ENCODE assay signal across 8 mouse cellular contexts in the genomic region with DNA sequence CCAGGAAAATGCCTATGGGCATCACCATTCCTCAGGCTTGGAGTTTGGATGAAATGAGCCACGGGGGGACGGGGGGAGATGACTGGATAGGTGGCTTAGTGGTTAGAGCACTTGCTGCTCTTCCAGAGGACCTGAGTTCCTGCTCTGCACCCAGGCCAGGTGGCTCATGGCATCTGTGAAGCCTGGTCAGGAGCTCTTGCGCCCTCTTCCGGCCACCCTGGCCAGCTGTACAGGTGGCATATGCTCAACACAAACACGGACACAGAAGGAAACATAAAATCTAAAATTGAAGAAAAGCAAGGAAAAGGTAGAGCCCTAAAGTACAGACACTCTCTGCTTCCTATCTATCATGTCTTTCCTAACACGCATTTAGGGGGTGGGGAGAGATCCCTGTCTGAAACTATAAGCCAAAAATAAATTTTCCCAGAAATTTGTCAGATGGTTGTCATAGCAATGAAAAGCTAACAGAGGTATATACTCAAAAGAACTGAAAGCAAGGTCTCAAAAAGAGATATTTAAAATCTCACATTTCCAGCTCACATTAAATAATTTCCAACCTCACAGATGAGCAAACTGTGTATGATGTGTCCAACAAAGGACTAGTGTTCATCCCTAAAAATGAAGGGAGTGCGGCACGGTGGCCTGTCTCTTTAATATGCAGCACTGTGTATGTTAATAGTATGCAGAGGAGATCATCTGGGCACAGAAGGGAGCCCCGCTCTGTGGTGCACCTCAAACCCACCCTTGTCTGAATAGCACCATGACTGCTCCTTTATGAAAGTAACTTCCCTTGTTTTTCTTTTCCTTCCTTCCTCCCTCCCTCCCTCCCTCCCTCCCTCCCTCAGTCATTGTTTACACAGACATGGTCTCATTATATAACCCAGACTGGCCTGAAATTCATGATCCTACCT.
DNase-seq lines count a peak whose midpoint lies in the region; ATAC-seq lines count a peak whose summit lies in the region.

No protein-coding gene starts in this region.

- H3K4me2 ChIP-seq in liver, embryonic 11.5 days = no peak overlapping the region
- no peak overlapping the region for H3K4me2 ChIP-seq in neural tube, embryonic 15.5 days

- H3K9ac ChIP-seq in liver, embryonic 11.5 days (ENCODE audit: low read depth, low read length) = no peak overlapping the region
- H3K9ac ChIP-seq in neural tube, embryonic 15.5 days (replicated peaks) = no peak overlapping the region

- H3K4me1 ChIP-seq in liver, embryonic 11.5 days (replicated peaks; ENCODE audit: control insufficient read depth, insufficient read depth, low read length) = peaks cover 20% of the 10 kb centered on the region
- H3K4me1 ChIP-seq in neural tube, embryonic 15.5 days = peaks cover 22% of the 10 kb centered on the region

- H3K9me3 ChIP-seq in liver, embryonic 11.5 days (ENCODE audit: control insufficient read depth, low read length) = no peaks in the 10 kb centered on the region
- no peaks in the 10 kb centered on the region for H3K9me3 ChIP-seq in neural tube, embryonic 15.5 days (replicated peaks)

- DNase-seq in cerebellum, adult 11-12 months = peak; percentile 59
- DNase-seq in cerebellum, postnatal 4 days (ENCODE audit: low spot score in 2 of 2) = no peak
- peak; percentile 27 for DNase-seq in liver
- no peak for DNase-seq in liver, embryonic 11.5 days (ENCODE audit: low spot score)
- DNase-seq in brain, adult 2 months (ENCODE audit: low read depth, low spot score) = peak; percentile 71
- DNase-seq in urinary bladder, adult 2 months (ENCODE audit: low spot score) = no peak
- DNase-seq in layer of hippocampus, postnatal 10 days (ENCODE audit: low spot score in 2 of 2) = no peak

- no peaks in the 10 kb centered on the region for H3K27me3 ChIP-seq in liver, embryonic 11.5 days (replicated peaks; ENCODE audit: control insufficient read depth, insufficient read depth, low read length)
- H3K27me3 ChIP-seq in neural tube, embryonic 15.5 days (replicated peaks) = no peaks in the 10 kb centered on the region

- H3K4me3 ChIP-seq in liver, embryonic 11.5 days (ENCODE audit: low read depth, low read length) = no peak overlapping the region
- no peak overlapping the region for H3K4me3 ChIP-seq in neural tube, embryonic 15.5 days (replicated peaks)

- no peaks in the 10 kb centered on the region for H3K36me3 ChIP-seq in liver, embryonic 11.5 days (ENCODE audit: control insufficient read depth, insufficient read depth, low read length)
- H3K36me3 ChIP-seq in neural tube, embryonic 15.5 days = no peaks in the 10 kb centered on the region

- H3K27ac ChIP-seq in liver, embryonic 11.5 days (ENCODE audit: low read depth, low read length) = no peak overlapping the region
- 0 out of 2 replicates have a peak overlapping the region, but pooled peaks have one; percentile 5 for H3K27ac ChIP-seq in neural tube, embryonic 15.5 days (replicated peaks)

- 81% methylated on average over 9 of the region's 9 CpGs for WGBS in liver, embryonic 11.5 days
- 65% methylated on average over 9 of the region's 9 CpGs for WGBS in neural tube, embryonic 15.5 days

- no peak for ATAC-seq in liver, embryonic 11.5 days (replicated peaks; ENCODE audit: low FRiP score)
- no peak for ATAC-seq in neural tube, embryonic 15.5 days (ENCODE audit: low FRiP score)

Comparison
In these comparisons a context has a peak if more than half of its experiments do, and no peak if none do; other contexts are left out.
1. DNase-seq: peak in cerebellum, adult 11-12 months (single experiment), liver (single experiment) and brain, adult 2 months (single experiment); none in cerebellum, postnatal 4 days (0 of 2), liver, embryonic 11.5 days (single experiment), urinary bladder, adult 2 months (single experiment) and layer of hippocampus, postnatal 10 days (0 of 2).